Mouse (Mus musculus) spleen, postnatal 0 days (tissue): ENCODE measurements around the gene Bscl2. TPM values are rescaled to one million over a fixed set of nuclear protein-coding genes. Genes with fewer than 3 reads are reported as not detected.

ENCODE experiments used
- polyA plus RNA-seq: library from polyadenylated mRNA; unstranded; fragments of >200 nt; fragmentation: Nextera tagmentation; extraction: Ambion mirVana; gene quantifications from 2 replicates; pipeline ENCODE4 v1.2.1, GENCODE M21; 2015

The Bscl2 gene
- polyA plus RNA-seq, 1 experiment from 2014 or later = 40.2 TPM

Other genes starting within 250 kb of the Bscl2 start
- gene Slc22a8, start 246.2 kb upstream of the Bscl2 start, polyA plus RNA-seq = 0.14 TPM in 1 of 2 replicates, not detected in the other
- gene Slc22a6, start 219.4 kb upstream of the Bscl2 start, polyA plus RNA-seq = not detected in 2 replicates
- gene Chrm1, start 173.7 kb upstream of the Bscl2 start, polyA plus RNA-seq = 0.10 TPM in 1 of 2 replicates, not detected in the other
- 101 and 102 TPM in 2 replicates for gene Slc3a2, start 114.1 kb upstream of the Bscl2 start, polyA plus RNA-seq
- gene Wdr74, start 101.6 kb upstream of the Bscl2 start, polyA plus RNA-seq = 64.9 and 68.8 TPM in 2 replicates
- gene 1700092M07Rik, start 96.7 kb upstream of the Bscl2 start, polyA plus RNA-seq = 0.65 and 0.69 TPM in 2 replicates
- gene Stx5a, start 96.1 kb upstream of the Bscl2 start, polyA plus RNA-seq = 56.9 and 66.5 TPM in 2 replicates
- 95.6 and 109 TPM in 2 replicates for gene Nxf1, start 80.4 kb upstream of the Bscl2 start, polyA plus RNA-seq
- 79.4 and 82.5 TPM in 2 replicates for gene Tmem223, start 66.5 kb upstream of the Bscl2 start, polyA plus RNA-seq
- gene Tmem179b, start 63.0 kb upstream of the Bscl2 start, polyA plus RNA-seq = 134 and 140 TPM in 2 replicates
- gene Taf6l, start 51.0 kb upstream of the Bscl2 start, polyA plus RNA-seq = 13.4 and 15.6 TPM in 2 replicates
- gene Polr2g, start 38.9 kb upstream of the Bscl2 start, polyA plus RNA-seq = 103 and 108 TPM in 2 replicates
- gene Zbtb3, start 34.9 kb upstream of the Bscl2 start, polyA plus RNA-seq = 1.5 and 1.9 TPM in 2 replicates
- gene Ttc9c, start 18.1 kb upstream of the Bscl2 start, polyA plus RNA-seq = 29.3 and 32.7 TPM in 2 replicates
- gene Hnrnpul2, start 17.5 kb upstream of the Bscl2 start, polyA plus RNA-seq = 5.6 and 5.7 TPM in 2 replicates
- not detected in 2 replicates for gene AC129217.1, start 7.7 kb upstream of the Bscl2 start, polyA plus RNA-seq
- 0.48 and 0.53 TPM in 2 replicates for gene Gng3, start 1.7 kb downstream of the Bscl2 start, polyA plus RNA-seq
- gene Lrrn4cl, start 13.3 kb downstream of the Bscl2 start, polyA plus RNA-seq = 1.2 and 1.7 TPM in 2 replicates
- gene Ubxn1, start 34.0 kb downstream of the Bscl2 start, polyA plus RNA-seq = 128 and 131 TPM in 2 replicates
- gene Uqcc3, start 43.5 kb downstream of the Bscl2 start, polyA plus RNA-seq = 55.1 and 57.2 TPM in 2 replicates
- gene Lbhd1, start 46.3 kb downstream of the Bscl2 start, polyA plus RNA-seq = 44.3 and 52.1 TPM in 2 replicates
- gene Gm49403, start 46.5 kb downstream of the Bscl2 start, polyA plus RNA-seq = not detected in 2 replicates
- gene 1810009A15Rik, start 51.4 kb downstream of the Bscl2 start, polyA plus RNA-seq = 54.0 and 56.8 TPM in 2 replicates
- gene Gm49416, start 51.5 kb downstream of the Bscl2 start, polyA plus RNA-seq = not detected in 2 replicates
- 22.6 and 23.2 TPM in 2 replicates for gene Ints5, start 55.5 kb downstream of the Bscl2 start, polyA plus RNA-seq
- 28.2 and 35.2 TPM in 2 replicates for gene Ganab, start 60.6 kb downstream of the Bscl2 start, polyA plus RNA-seq
- gene B3gat3, start 82.9 kb downstream of the Bscl2 start, polyA plus RNA-seq = 23.7 and 26.2 TPM in 2 replicates
- gene Rom1, start 91.9 kb downstream of the Bscl2 start, polyA plus RNA-seq = 2.9 and 3.7 TPM in 2 replicates
- gene Eml3, start 92.1 kb downstream of the Bscl2 start, polyA plus RNA-seq = 19.5 and 23.4 TPM in 2 replicates
- gene Mta2, start 104.4 kb downstream of the Bscl2 start, polyA plus RNA-seq = 105 and 110 TPM in 2 replicates
- gene Tut1, start 116.4 kb downstream of the Bscl2 start, polyA plus RNA-seq = 15.3 and 15.8 TPM in 2 replicates
- 261 and 275 TPM in 2 replicates for gene Eef1g, start 129.6 kb downstream of the Bscl2 start, polyA plus RNA-seq
- gene Ahnak, start 151.8 kb downstream of the Bscl2 start, polyA plus RNA-seq = 11.6 and 16.8 TPM in 2 replicates